Mouse (Mus musculus) C2C12 (cell line): ENCODE measurements around the gene Mreg.

Experiments
- CEBPB ChIP-seq: IDR thresholded peaks from one replicate; pipeline ENCODE4 v1.6.1; 2011; ENCODE audit warnings: low read depth, mild to moderate bottlenecking, control low read depth, moderate library complexity
- CTCF ChIP-seq: IDR thresholded peaks from one replicate; pipeline ENCODE4 v1.5.1; 2011; ENCODE audit not compliant: control insufficient read depth, insufficient read depth, insufficient read length
- MAX ChIP-seq: IDR thresholded peaks from one replicate; pipeline ENCODE4 v1.6.1; 2011; ENCODE audit warnings: mild to moderate bottlenecking, control low read depth
- MYOG ChIP-seq: IDR thresholded peaks from one replicate; pipeline ENCODE4 v1.6.1; 2011; ENCODE audit not compliant: control insufficient read depth, insufficient read length; ENCODE audit errors: extremely low read depth

DNA sequence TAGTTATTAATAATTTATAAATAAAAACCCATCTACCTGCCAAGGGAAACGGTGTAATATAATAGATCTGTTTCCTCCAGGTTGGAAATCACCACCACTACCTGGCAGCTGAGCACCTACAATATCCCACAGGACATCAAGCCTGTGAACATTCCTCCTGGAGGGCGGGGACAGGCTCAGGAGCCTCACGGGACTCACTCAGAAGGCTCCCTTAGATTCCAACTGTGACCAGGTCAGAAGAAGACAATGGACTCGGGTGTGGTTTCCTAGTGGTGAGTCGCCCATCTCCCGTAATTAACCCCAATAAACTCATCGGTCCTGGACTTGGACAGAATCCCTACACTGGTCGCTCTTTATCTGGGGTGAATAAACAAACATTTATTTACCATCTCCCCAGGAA, 39.3 kb downstream of the Mreg start:
- no peak for TF ChIP-seq MAX
- no peak for TF ChIP-seq CTCF
- no peak for TF ChIP-seq CEBPB
- TF ChIP-seq MYOG: no peak
